Mouse (Mus musculus): ENCODE data around the gene Otud3.

DNA sequence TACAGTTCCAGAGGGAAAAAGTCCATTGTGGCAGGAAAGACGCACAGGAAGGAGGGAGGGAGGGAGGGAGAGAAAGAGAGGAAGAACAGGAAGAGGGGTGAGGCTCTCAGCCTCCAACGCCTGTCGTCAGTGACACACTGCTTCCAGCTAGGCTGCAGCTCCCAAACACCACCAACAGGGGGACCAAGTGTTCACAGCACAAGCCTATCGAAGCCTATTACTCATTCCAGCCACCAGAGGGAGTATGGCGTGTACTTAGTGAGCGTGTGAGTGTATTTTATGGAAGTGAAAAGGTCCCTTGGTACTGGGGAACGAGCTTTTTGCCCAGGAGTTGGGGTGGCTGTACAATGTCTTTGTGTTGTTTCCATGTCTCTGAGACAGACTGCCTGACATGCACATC is 57.3 kb downstream of the Otud3 start:
- TF ChIP-seq CTCF (IDR thresholded peaks at IDR 0.05; ENCODE audit: low read depth) (peak; percentile 99), EP300 (optimal IDR thresholded peaks at IDR 0.05) (no peak)

Measured in stomach, postnatal 0 days (tissue).